In genomic region chr1:23207843-23208242, GRCm38 (mm10) we compare ENCODE assay signal across 28 mouse cellular contexts.
A peak's percentile ranks its signal among the peaks of the same experiment; 100 is the strongest.
DNase-seq lines count a peak whose midpoint lies in the region; ATAC-seq and TF ChIP-seq lines count a peak whose summit lies in the region.
"Had no signal": no experiment of that assay in that cellular context is flagged by ENCODE, and none has a peak within 500 bp of the region (broad histone marks: within the 10 kb centered on the region; RNA-seq: fewer than 3 reads in every experiment).

No protein-coding gene starts in this region.

- no peaks in the 10 kb centered on the region for H3K36me3 ChIP-seq in stomach, embryonic 16.5 days (ENCODE audit: control insufficient read depth, insufficient read depth, low read length)
- no peaks in the 10 kb centered on the region for H3K36me3 ChIP-seq in stomach, postnatal 0 days (ENCODE audit: control insufficient read depth, insufficient read depth, low read length)
- H3K36me3 ChIP-seq: embryonic facial prominence, embryonic 10.5 days; embryonic facial prominence, embryonic 13.5 days; forebrain, embryonic 12.5 days; forebrain, embryonic 15.5 days; G1E; heart, embryonic 10.5 days; heart, embryonic 15.5 days had no signal

- ATAC-seq in stomach, embryonic 16.5 days (ENCODE audit: insufficient read depth, low FRiP score): 0 out of 2 replicates have a peak, but pooled peaks have one; percentile 37
- no peak for ATAC-seq in stomach, postnatal 0 days (ENCODE audit: low FRiP score, low TSS enrichment)
- ATAC-seq in megakaryocyte progenitor cell, adult 5-6 weeks (replicated peaks; ENCODE audit: poor library complexity): no peak
- ATAC-seq: hindbrain, postnatal 0 days; inflammation-experienced regulatory T-cells, adult 6 months; intestine, embryonic 16.5 days had no signal

- no peak for TF ChIP-seq CTCF in stomach, postnatal 0 days (IDR thresholded peaks at IDR 0.05; ENCODE audit: low read depth)

- 52% methylated on average over 1 of the region's 1 CpGs for WGBS in stomach, embryonic 16.5 days
- WGBS in stomach, postnatal 0 days: 37% methylated on average over 1 of the region's 1 CpGs

- H3K4me3 ChIP-seq in stomach, embryonic 16.5 days (replicated peaks; ENCODE audit: low read length): no peak overlapping the region
- no peak overlapping the region for H3K4me3 ChIP-seq in stomach, postnatal 0 days (ENCODE audit: low read depth, low read length)
- H3K4me3 ChIP-seq: embryonic facial prominence, embryonic 10.5 days; embryonic facial prominence, embryonic 13.5 days; erythroblast, embryonic 14.5 days; forebrain, embryonic 12.5 days; forebrain, embryonic 15.5 days; heart, embryonic 10.5 days; heart, embryonic 15.5 days had no signal

- no peak overlapping the region for H3K4me2 ChIP-seq in stomach, embryonic 16.5 days (ENCODE audit: low read depth, low read length)
- no peak overlapping the region for H3K4me2 ChIP-seq in stomach, postnatal 0 days (replicated peaks; ENCODE audit: low read depth)
- H3K4me2 ChIP-seq: embryonic facial prominence, embryonic 13.5 days; forebrain, embryonic 12.5 days; forebrain, embryonic 15.5 days; heart, embryonic 15.5 days; hindbrain, embryonic 14.5 days had no signal

- intact Hi-C loops in heart, postnatal 36 days (cut with DNase I): no loop called here

- H3K4me1 ChIP-seq in stomach, embryonic 16.5 days (ENCODE audit: control insufficient read depth, insufficient read depth, low read length): no peaks in the 10 kb centered on the region
- H3K4me1 ChIP-seq in stomach, postnatal 0 days (replicated peaks; ENCODE audit: control insufficient read depth, insufficient read depth): no peaks in the 10 kb centered on the region
- H3K4me1 ChIP-seq: embryonic facial prominence, embryonic 10.5 days; embryonic facial prominence, embryonic 13.5 days; forebrain, embryonic 12.5 days; heart, embryonic 10.5 days had no signal

- H3K27ac ChIP-seq in stomach, embryonic 16.5 days (ENCODE audit: low read length): no peak overlapping the region
- no peak overlapping the region for H3K27ac ChIP-seq in stomach, postnatal 0 days (replicated peaks)
- H3K27ac ChIP-seq: embryonic facial prominence, embryonic 10.5 days; embryonic facial prominence, embryonic 13.5 days; forebrain, embryonic 12.5 days; forebrain, embryonic 15.5 days; heart, embryonic 10.5 days; heart, embryonic 15.5 days; hindbrain, embryonic 14.5 days; hindbrain, postnatal 0 days had no signal

- no peaks in the 10 kb centered on the region for H3K9me3 ChIP-seq in stomach, embryonic 16.5 days (replicated peaks; ENCODE audit: control insufficient read depth, low read length)
- H3K9me3 ChIP-seq in stomach, postnatal 0 days (ENCODE audit: control insufficient read depth, low read length): no peaks in the 10 kb centered on the region
- H3K9me3 ChIP-seq: embryonic facial prominence, embryonic 10.5 days; embryonic facial prominence, embryonic 13.5 days; forebrain, embryonic 12.5 days; forebrain, embryonic 15.5 days; G1E; heart, embryonic 10.5 days; heart, embryonic 15.5 days had no signal

- no peaks in the 10 kb centered on the region for H3K27me3 ChIP-seq in stomach, embryonic 16.5 days (ENCODE audit: control insufficient read depth, insufficient read depth, low read length)
- no peaks in the 10 kb centered on the region for H3K27me3 ChIP-seq in stomach, postnatal 0 days (ENCODE audit: control insufficient read depth, insufficient read depth, low read length)
- H3K27me3 ChIP-seq: CH12.LX; embryonic facial prominence, embryonic 13.5 days; forebrain, embryonic 12.5 days; forebrain, embryonic 15.5 days; heart, embryonic 15.5 days had no signal

- peak; percentile 36 for DNase-seq in heart, adult 8-10 months (ENCODE audit: low spot score)
- no peak for DNase-seq in heart, postnatal 36 days
- no peak for DNase-seq in stomach, postnatal 0 days (ENCODE audit: low spot score)
- peak; percentile 65 for DNase-seq in NIH3T3 (ENCODE audit: low read depth)
- DNase-seq: adrenal gland, adult 8-10 months; adrenal gland, postnatal 25 days; cerebellum, adult 11-12 months; cerebellum, adult 8-10 months; cerebellum, postnatal 10 days; cerebellum, postnatal 36 days; embryo, embryonic 11 days; gastrocnemius, postnatal 25 days; kidney, adult 18-20 months had no signal

- no peak overlapping the region for H3K9ac ChIP-seq in stomach, embryonic 16.5 days (ENCODE audit: low read length)
- H3K9ac ChIP-seq in stomach, postnatal 0 days (ENCODE audit: low read length): no peak overlapping the region
- H3K9ac ChIP-seq: embryonic facial prominence, embryonic 13.5 days; forebrain, embryonic 12.5 days; forebrain, embryonic 15.5 days; heart, embryonic 15.5 days; hindbrain, embryonic 14.5 days had no signal

- TF ChIP-seq EP300 in stomach, postnatal 0 days (optimal IDR thresholded peaks at IDR 0.05): no peak

Comparison
In these comparisons a context has a peak if more than half of its experiments do, and no peak if none do; other contexts are left out.
1. DNase-seq: peak in heart, adult 8-10 months (single experiment) and NIH3T3 (single experiment); none in heart, postnatal 36 days (0 of 2) and stomach, postnatal 0 days (single experiment).